Mouse (Mus musculus) megakaryocyte, embryonic 14.5 days (primary cell): ENCODE measurements around the gene Rpap3. TPM values are rescaled to one million over a fixed set of nuclear protein-coding genes. Genes with fewer than 3 reads are reported as not detected.

Experiments
- H3K27me3 ChIP-seq: replicated peaks from 2 replicates; pipeline ENCODE3; 2012; ENCODE audit warnings: inconsistent platforms
- H3K36me3 ChIP-seq: replicated peaks from 2 replicates; pipeline ENCODE3; 2012; ENCODE audit warnings: low read length, inconsistent platforms, mixed read lengths
- H3K4me1 ChIP-seq: 2 replicates; pipeline ENCODE4 v1.6.1; 2012; ENCODE audit warnings: inconsistent platforms
- H3K4me3 ChIP-seq: replicated peaks from 2 replicates; pipeline ENCODE3; 2012; ENCODE audit warnings: moderate library complexity, mild to moderate bottlenecking, inconsistent platforms
- H3K9me3 ChIP-seq: 2 replicates; pipeline ENCODE4 v1.6.1; 2012; ENCODE audit warnings: inconsistent platforms
- FLI1 ChIP-seq: IDR thresholded peaks from 2 replicates; pipeline ENCODE4 v1.6.1; 2012; ENCODE audit warnings: low read length, inconsistent platforms, mixed read lengths
- GATA1 ChIP-seq: IDR thresholded peaks from 3 replicates; pipeline ENCODE4 v1.6.1; 2012; ENCODE audit warnings: mixed read lengths, low read length, inconsistent platforms, borderline replicate concordance
- polyA plus RNA-seq: library from polyadenylated mRNA; stranded (reverse); fragments of >175 nt; gene quantifications from 2 replicates; pipeline ENCODE4 v1.2.3, GENCODE M21; 2012; ENCODE audit warnings: low replicate concordance; ENCODE audit not compliant: insufficient read depth

The Rpap3 gene
- 8.6 TPM in 1 of 2 replicates, not detected in the other for polyA plus RNA-seq

GRCm38 (mm10) chr15:97705211-97706050 lies at the start of gene Rpap3:
TSS of gene Rpap3 (minus strand) at chr15:97705825.
- no peak for TF ChIP-seq GATA1
- no peak for TF ChIP-seq FLI1
- Histone ChIP-seq H3K4me3 (peak within 1 kb of the TSS; percentile 96), H3K4me1 (peaks cover 19% of the 10 kb centered on the region)

DNA sequence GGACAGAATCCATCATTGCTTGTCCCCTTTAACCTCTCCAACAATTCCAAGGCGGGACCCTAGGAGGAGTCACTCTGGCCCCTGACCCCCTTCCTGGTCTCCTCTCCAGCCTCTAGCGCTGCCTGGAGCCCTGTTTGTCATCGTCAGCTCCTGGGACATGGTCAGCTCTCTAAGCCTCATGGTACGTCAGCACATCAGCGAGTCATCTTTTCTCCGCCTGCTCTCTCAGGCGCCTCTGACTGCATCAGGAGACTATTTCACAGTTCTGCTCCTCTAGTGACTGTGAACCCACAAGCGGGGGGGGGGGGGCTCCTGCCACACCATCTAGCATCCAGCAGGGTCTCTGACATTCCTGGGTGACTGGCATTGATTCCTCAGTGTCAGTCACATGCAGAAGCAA lies 49.7 kb upstream of the Rpap3 start:
- Histone ChIP-seq H3K36me3 (no peaks in the 10 kb centered on the region), H3K4me3 (no peak overlapping the region), H3K9me3 (no peaks in the 10 kb centered on the region), H3K4me1 (peaks cover 73% of the 10 kb centered on the region), H3K27me3 (peaks cover 58% of the 10 kb centered on the region)
- no peak for TF ChIP-seq GATA1
- no peak for TF ChIP-seq FLI1

More at GRCm38 (mm10) chr15:97705211-97706050, at the start of gene Rpap3:
- Histone ChIP-seq H3K9me3 (no peaks in the 10 kb centered on the region), H3K36me3 (peaks cover 30% of the 10 kb centered on the region), H3K27me3 (peaks cover 2% of the 10 kb centered on the region)

- TF ChIP-seq GATA1, result no peak
- no peak for TF ChIP-seq FLI1
- H3K27me3 ChIP-seq, result peaks cover 57% of the 10 kb centered on the region
- no peaks in the 10 kb centered on the region for H3K9me3 ChIP-seq
- no peaks in the 10 kb centered on the region for H3K36me3 ChIP-seq
- peaks cover 75% of the 10 kb centered on the region for H3K4me1 ChIP-seq
- H3K4me3 ChIP-seq, result no peak overlapping the region
Measured at GRCm38 (mm10) chr15:97754476-97754875, 48.9 kb upstream of the Rpap3 start.

DNA sequence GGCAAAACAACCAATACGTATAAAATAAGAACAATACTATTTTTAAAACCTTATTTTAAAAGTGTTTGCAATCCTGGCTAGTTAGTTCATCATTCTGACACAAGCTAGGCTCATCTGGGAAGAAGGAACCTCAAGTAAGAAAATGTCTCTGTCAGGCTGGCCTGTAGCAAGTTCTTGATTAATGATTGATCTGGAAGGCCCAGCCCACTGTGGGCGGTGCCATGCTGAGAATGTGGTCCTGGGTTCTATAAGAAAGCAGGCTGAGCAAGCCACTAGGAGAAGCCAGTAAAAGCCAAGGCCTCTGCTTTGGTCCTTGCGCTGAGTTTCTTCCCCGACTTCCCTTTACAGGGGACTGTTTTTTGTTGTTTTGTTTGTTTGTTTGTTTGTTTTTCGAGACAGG lies 46.9 kb upstream of the Rpap3 start:
- H3K4me1 ChIP-seq, result peaks cover 75% of the 10 kb centered on the region
- H3K27me3 ChIP-seq, result peaks cover 47% of the 10 kb centered on the region
- H3K9me3 ChIP-seq, result no peaks in the 10 kb centered on the region
- TF ChIP-seq GATA1 (no peak), FLI1 (no peak)
- no peaks in the 10 kb centered on the region for H3K36me3 ChIP-seq
- H3K4me3 ChIP-seq, result no peak overlapping the region

GRCm38 (mm10) chr15:97751676-97752075 lies 46.1 kb upstream of the Rpap3 start:
- Histone ChIP-seq H3K4me1 (peaks cover 72% of the 10 kb centered on the region), H3K9me3 (no peaks in the 10 kb centered on the region), H3K27me3 (peaks cover 45% of the 10 kb centered on the region), H3K36me3 (no peaks in the 10 kb centered on the region), H3K4me3 (no peak overlapping the region)
- no peak for TF ChIP-seq GATA1
- no peak for TF ChIP-seq FLI1

- H3K4me1 ChIP-seq, result peaks cover 62% of the 10 kb centered on the region
- TF ChIP-seq GATA1 (no peak), FLI1 (no peak)
- H3K36me3 ChIP-seq, result no peaks in the 10 kb centered on the region
- no peaks in the 10 kb centered on the region for H3K9me3 ChIP-seq
- peak overlapping the region; percentile 69 for H3K4me3 ChIP-seq
- H3K27me3 ChIP-seq, result peaks cover 40% of the 10 kb centered on the region
Measured at GRCm38 (mm10) chr15:97750697-97751096, 45.1 kb upstream of the Rpap3 start.

- Histone ChIP-seq H3K27me3 (peaks cover 39% of the 10 kb centered on the region), H3K9me3 (no peaks in the 10 kb centered on the region), H3K36me3 (no peaks in the 10 kb centered on the region), H3K4me3 (no peak overlapping the region), H3K4me1 (peaks cover 59% of the 10 kb centered on the region)
- TF ChIP-seq FLI1 (no peak), GATA1 (no peak)
Measured at GRCm38 (mm10) chr15:97749841-97750240, 44.2 kb upstream of the Rpap3 start.

GRCm38 (mm10) chr15:97749397-97749796 lies 43.8 kb upstream of the Rpap3 start:
- no peak overlapping the region for H3K4me3 ChIP-seq
- H3K4me1 ChIP-seq, result peaks cover 57% of the 10 kb centered on the region
- H3K27me3 ChIP-seq, result peaks cover 39% of the 10 kb centered on the region
- TF ChIP-seq GATA1 (no peak), FLI1 (no peak)
- H3K9me3 ChIP-seq, result no peaks in the 10 kb centered on the region
- no peaks in the 10 kb centered on the region for H3K36me3 ChIP-seq

GRCm38 (mm10) chr15:97748964-97749363 lies 43.3 kb upstream of the Rpap3 start:
- H3K4me1 ChIP-seq, result peaks cover 53% of the 10 kb centered on the region
- no peaks in the 10 kb centered on the region for H3K9me3 ChIP-seq
- TF ChIP-seq GATA1 (no peak), FLI1 (no peak)
- no peak overlapping the region for H3K4me3 ChIP-seq
- no peaks in the 10 kb centered on the region for H3K36me3 ChIP-seq
- H3K27me3 ChIP-seq, result peaks cover 40% of the 10 kb centered on the region

- Histone ChIP-seq H3K36me3 (no peaks in the 10 kb centered on the region), H3K4me3 (no peak overlapping the region), H3K27me3 (peaks cover 41% of the 10 kb centered on the region), H3K4me1 (peaks cover 47% of the 10 kb centered on the region), H3K9me3 (no peaks in the 10 kb centered on the region)
- no peak for TF ChIP-seq GATA1
- TF ChIP-seq FLI1, result no peak
Measured at GRCm38 (mm10) chr15:97748309-97748708, 42.7 kb upstream of the Rpap3 start.
